Mouse (Mus musculus) neural tube, embryonic 12.5 days (tissue): ENCODE data around the gene Tmcc1. TPM values are rescaled to one million over a fixed set of nuclear protein-coding genes. Genes with fewer than 3 reads are reported as not detected.

ENCODE experiments used
- ATAC-seq: fragments of 200-750 bp; cut with Nextera tagmentation; 2 replicates; pipeline ENCODE4 v1.8.0; 2017; ENCODE audit warnings: low read depth, mild to moderate bottlenecking, moderate TSS enrichment, moderate library complexity; ENCODE audit not compliant: low FRiP score
- H3K27ac ChIP-seq: fragments of 300-500 bp; sonication (generic); 2 replicates; pipeline ENCODE4 v1.5.1; 2016
- H3K27me3 ChIP-seq: fragments of 300-500 bp; sonication (generic); replicated peaks from 2 replicates; pipeline ENCODE4 v1.6.1; 2016; ENCODE audit warnings: mild to moderate bottlenecking
- H3K36me3 ChIP-seq: fragments of 300-500 bp; sonication (generic); 2 replicates; pipeline ENCODE4 v1.6.1; 2016; ENCODE audit warnings: mild to moderate bottlenecking
- H3K4me1 ChIP-seq: fragments of 300-500 bp; sonication (generic); 2 replicates; pipeline ENCODE4 v1.6.1; 2016
- H3K4me2 ChIP-seq: fragments of 300-500 bp; sonication (generic); replicated peaks from 2 replicates; pipeline ENCODE4 v1.6.1; 2016; ENCODE audit warnings: mild to moderate bottlenecking
- H3K4me3 ChIP-seq: fragments of 300-500 bp; sonication (generic); 2 replicates; pipeline ENCODE4 v1.5.1; 2016
- H3K9ac ChIP-seq: fragments of 300-500 bp; sonication (generic); 2 replicates; pipeline ENCODE4 v1.6.1; 2016; ENCODE audit warnings: mild to moderate bottlenecking
- H3K9me3 ChIP-seq: fragments of 300-500 bp; sonication (generic); 2 replicates; pipeline ENCODE4 v1.6.1; 2016; ENCODE audit warnings: mild to moderate bottlenecking
- WGBS: fragments of 180-500 bp; shearing (Covaris S2); methylation state at CpG from one replicate; pipeline ENCODE4 v1.1.7; 2016; 5-methylcytosine and 5-hydroxymethylcytosine counted together
- polyA plus RNA-seq: library from polyadenylated mRNA; unstranded; fragments of >200 nt; fragmentation: Nextera tagmentation; extraction: Ambion mirVana; gene quantifications from 2 replicates; pipeline ENCODE4 v1.2.1, GENCODE M21; 2016

Gene Tmcc1
- polyA plus RNA-seq, 1 experiment from 2014 or later: 27.1 TPM

GRCm38 (mm10) chr6:116036555-116036954 is 156.7 kb downstream of the Tmcc1 start:
- Histone ChIP-seq H3K9ac (no peak overlapping the region), H3K27me3 (no peaks in the 10 kb centered on the region), H3K27ac (no peak overlapping the region), H3K36me3 (no peaks in the 10 kb centered on the region), H3K4me1 (no peaks in the 10 kb centered on the region), H3K4me3 (no peak overlapping the region), H3K4me2 (no peak overlapping the region), H3K9me3 (no peaks in the 10 kb centered on the region)
- WGBS: 94% methylated on average over 2 of the region's 2 CpGs
- ATAC-seq: no peak

- Histone ChIP-seq H3K4me3 (no peak overlapping the region), H3K4me2 (no peak overlapping the region), H3K9me3 (no peaks in the 10 kb centered on the region), H3K27ac (no peak overlapping the region), H3K27me3 (no peaks in the 10 kb centered on the region), H3K4me1 (no peaks in the 10 kb centered on the region), H3K9ac (no peak overlapping the region), H3K36me3 (no peaks in the 10 kb centered on the region)
- WGBS: 95% methylated on average over 5 of the region's 5 CpGs
- ATAC-seq: no peak
Measured at GRCm38 (mm10) chr6:116031052-116031451, 162.2 kb downstream of the Tmcc1 start.

- Histone ChIP-seq H3K4me2 (no peak overlapping the region), H3K4me3 (no peak overlapping the region), H3K27ac (no peak overlapping the region), H3K27me3 (no peaks in the 10 kb centered on the region), H3K4me1 (no peaks in the 10 kb centered on the region), H3K9ac (no peak overlapping the region), H3K36me3 (peaks cover 32% of the 10 kb centered on the region), H3K9me3 (peaks cover 9% of the 10 kb centered on the region)
- 89% methylated on average over 4 of the region's 4 CpGs for WGBS
- no peak for ATAC-seq
Measured at GRCm38 (mm10) chr6:116024666-116025065, 168.6 kb downstream of the Tmcc1 start.

- H3K4me1 ChIP-seq: no peaks in the 10 kb centered on the region
- no peak overlapping the region for H3K27ac ChIP-seq
- H3K27me3 ChIP-seq: no peaks in the 10 kb centered on the region
- no peak overlapping the region for H3K4me2 ChIP-seq
- peaks cover 9% of the 10 kb centered on the region for H3K9me3 ChIP-seq
- no peak for ATAC-seq
- 85% methylated on average over 9 of the region's 9 CpGs for WGBS
- no peak overlapping the region for H3K9ac ChIP-seq
- peaks cover 32% of the 10 kb centered on the region for H3K36me3 ChIP-seq
- H3K4me3 ChIP-seq: 0 out of 2 replicates have a peak overlapping the region, but pooled peaks have one; percentile 0
Measured at GRCm38 (mm10) chr6:116021961-116022485, 171.3 kb downstream of the Tmcc1 start.

- Histone ChIP-seq H3K4me3 (no peak overlapping the region), H3K4me1 (no peaks in the 10 kb centered on the region), H3K4me2 (no peak overlapping the region), H3K9ac (no peak overlapping the region), H3K27me3 (no peaks in the 10 kb centered on the region), H3K36me3 (peaks cover 11% of the 10 kb centered on the region), H3K9me3 (no peaks in the 10 kb centered on the region), H3K27ac (no peak overlapping the region)
- ATAC-seq: no peak
- 94% methylated on average over 3 of the region's 3 CpGs for WGBS
Measured at GRCm38 (mm10) chr6:116015902-116016301, 177.4 kb downstream of the Tmcc1 start.

- WGBS: 82% methylated on average over 6 of the region's 6 CpGs
- no peaks in the 10 kb centered on the region; the same call in 1 of the 2 replicates for H3K36me3 ChIP-seq
- no peak overlapping the region for H3K4me3 ChIP-seq
- no peak overlapping the region for H3K4me2 ChIP-seq
- H3K4me1 ChIP-seq: no peaks in the 10 kb centered on the region
- no peak overlapping the region for H3K9ac ChIP-seq
- no peaks in the 10 kb centered on the region for H3K9me3 ChIP-seq
- no peak overlapping the region for H3K27ac ChIP-seq
- H3K27me3 ChIP-seq: no peaks in the 10 kb centered on the region
- ATAC-seq: no peak
Measured at GRCm38 (mm10) chr6:116014111-116014510, 179.2 kb downstream of the Tmcc1 start.

GRCm38 (mm10) chr6:116013687-116014086 is 179.6 kb downstream of the Tmcc1 start:
- H3K36me3 ChIP-seq: no peaks in the 10 kb centered on the region
- ATAC-seq: no peak
- H3K27ac ChIP-seq: no peak overlapping the region

GRCm38 (mm10) chr6:116010541-116010940 is 182.7 kb downstream of the Tmcc1 start:
- Histone ChIP-seq H3K36me3 (no peaks in the 10 kb centered on the region), H3K9me3 (no peaks in the 10 kb centered on the region), H3K9ac (no peak overlapping the region), H3K4me3 (no peak overlapping the region), H3K4me2 (no peak overlapping the region), H3K27me3 (0 out of 2 replicates have a peak, but pooled peaks cover 3% of the 10 kb centered on the region), H3K4me1 (no peaks in the 10 kb centered on the region), H3K27ac (no peak overlapping the region)
- peak; percentile 64; the same call in 1 of the 2 replicates for ATAC-seq
- 8% methylated on average over 6 of the region's 6 CpGs for WGBS

More at GRCm38 (mm10) chr6:116013687-116014086, 179.6 kb downstream of the Tmcc1 start:
- Histone ChIP-seq H3K4me2 (no peak overlapping the region), H3K4me3 (no peak overlapping the region), H3K9me3 (no peaks in the 10 kb centered on the region), H3K9ac (no peak overlapping the region), H3K4me1 (no peaks in the 10 kb centered on the region), H3K27me3 (no peaks in the 10 kb centered on the region)
- 72% methylated on average over 3 of the region's 3 CpGs for WGBS

GRCm38 (mm10) chr6:116009426-116009825 is 183.9 kb downstream of the Tmcc1 start:
- no peaks in the 10 kb centered on the region for H3K9me3 ChIP-seq
- WGBS: 56% methylated on average over 12 of the region's 12 CpGs
- H3K9ac ChIP-seq: no peak overlapping the region
- no peaks in the 10 kb centered on the region for H3K36me3 ChIP-seq
- H3K4me1 ChIP-seq: no peaks in the 10 kb centered on the region
- H3K27me3 ChIP-seq: 0 out of 2 replicates have a peak, but pooled peaks cover 3% of the 10 kb centered on the region
- no peak overlapping the region for H3K27ac ChIP-seq
- H3K4me3 ChIP-seq: no peak overlapping the region
- no peak for ATAC-seq
- no peak overlapping the region for H3K4me2 ChIP-seq

- Histone ChIP-seq H3K27me3 (0 out of 2 replicates have a peak, but pooled peaks cover 3% of the 10 kb centered on the region), H3K36me3 (no peaks in the 10 kb centered on the region), H3K27ac (no peak overlapping the region), H3K4me3 (no peak overlapping the region), H3K4me2 (no peak overlapping the region), H3K9ac (no peak overlapping the region), H3K4me1 (no peaks in the 10 kb centered on the region; the same call in 1 of the 2 replicates), H3K9me3 (no peaks in the 10 kb centered on the region)
- ATAC-seq: peak; percentile 44; the same call in 1 of the 2 replicates
- 29% methylated on average over 9 of the region's 9 CpGs for WGBS
Measured at GRCm38 (mm10) chr6:116007561-116008173, 185.6 kb downstream of the Tmcc1 start.

- H3K9ac ChIP-seq: no peak overlapping the region
- no peaks in the 10 kb centered on the region for H3K9me3 ChIP-seq
- H3K36me3 ChIP-seq: no peaks in the 10 kb centered on the region
- ATAC-seq: no peak
- no peak overlapping the region for H3K27ac ChIP-seq
- WGBS: 47% methylated on average over 9 of the region's 9 CpGs
- 0 out of 2 replicates have a peak, but pooled peaks cover 3% of the 10 kb centered on the region for H3K27me3 ChIP-seq
- no peaks in the 10 kb centered on the region; the same call in 1 of the 2 replicates for H3K4me1 ChIP-seq
- H3K4me3 ChIP-seq: no peak overlapping the region
- no peak overlapping the region for H3K4me2 ChIP-seq
Measured at GRCm38 (mm10) chr6:116006731-116007130, 186.6 kb downstream of the Tmcc1 start.

- Histone ChIP-seq H3K36me3 (no peaks in the 10 kb centered on the region), H3K9ac (no peak overlapping the region), H3K4me3 (no peak overlapping the region), H3K27ac (no peak overlapping the region), H3K27me3 (0 out of 2 replicates have a peak, but pooled peaks cover 3% of the 10 kb centered on the region), H3K9me3 (no peaks in the 10 kb centered on the region), H3K4me2 (no peak overlapping the region), H3K4me1 (no peaks in the 10 kb centered on the region; the same call in 1 of the 2 replicates)
- ATAC-seq: no peak
- 90% methylated on average over 4 of the region's 4 CpGs for WGBS
Measured at GRCm38 (mm10) chr6:116005959-116006288, 187.4 kb downstream of the Tmcc1 start.
